Mouse (Mus musculus): Measurements from ENCODE around the gene 2810408A11Rik. TPM values are rescaled to one million over a fixed set of nuclear protein-coding genes. Genes with fewer than 3 reads are reported as not detected.

The 2810408A11Rik gene
- 3.2 TPM in 1 of 2 replicates, not detected in the other for polyA plus RNA-seq (2012; ENCODE audit: insufficient read depth, insufficient read length, missing spikeins)

- Histone ChIP-seq H3K4me1 (ENCODE audit: control insufficient read depth, insufficient read depth, insufficient read length, low read length) (peaks cover 8% of the 10 kb centered on the region; the same call in 1 of the 2 replicates), H3K4me3 (ENCODE audit: insufficient read depth, low read depth, low read length) (peak within 1 kb of the TSS; percentile 67), H3K27ac (replicated peaks; ENCODE audit: low read depth, low read length) (peak within 1 kb of the TSS; percentile 93)
Measured at GRCm38 (mm10) chr11:69900471-69901405, at the start of gene 2810408A11Rik, which contains the start of gene Neurl4. TSS of gene 2810408A11Rik (minus strand) at chr11:69900987. TSS of gene Neurl4 (plus strand) at chr11:69901072.

DNA sequence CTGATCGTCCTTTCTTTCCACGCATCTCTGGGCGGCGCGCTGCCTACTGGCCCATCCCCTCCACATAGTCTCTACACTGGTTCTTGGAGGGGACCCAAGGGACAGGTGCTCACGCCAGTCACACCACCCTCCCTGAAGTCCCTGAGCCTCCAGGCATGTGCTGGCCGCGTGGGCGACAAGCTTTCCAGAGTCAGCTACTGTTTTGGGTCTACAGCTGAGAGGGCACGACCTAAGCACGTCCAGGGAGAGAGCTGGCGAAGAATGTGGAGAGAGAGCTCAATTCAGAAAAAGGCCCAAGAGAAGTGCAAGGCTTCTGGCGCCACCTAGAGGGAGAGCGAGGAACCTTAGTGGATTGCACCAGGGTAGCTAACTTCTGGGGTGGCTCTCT is 48.0 kb upstream of the 2810408A11Rik start:
- peaks cover 11% of the 10 kb centered on the region; the same call in 1 of the 2 replicates for H3K4me1 ChIP-seq (ENCODE audit: control insufficient read depth, insufficient read depth, insufficient read length, low read length)
- H3K27ac ChIP-seq (replicated peaks; ENCODE audit: low read depth, low read length) = peak overlapping the region; percentile 67
- H3K4me3 ChIP-seq (ENCODE audit: insufficient read depth, low read depth, low read length) = peak overlapping the region; percentile 77

DNA sequence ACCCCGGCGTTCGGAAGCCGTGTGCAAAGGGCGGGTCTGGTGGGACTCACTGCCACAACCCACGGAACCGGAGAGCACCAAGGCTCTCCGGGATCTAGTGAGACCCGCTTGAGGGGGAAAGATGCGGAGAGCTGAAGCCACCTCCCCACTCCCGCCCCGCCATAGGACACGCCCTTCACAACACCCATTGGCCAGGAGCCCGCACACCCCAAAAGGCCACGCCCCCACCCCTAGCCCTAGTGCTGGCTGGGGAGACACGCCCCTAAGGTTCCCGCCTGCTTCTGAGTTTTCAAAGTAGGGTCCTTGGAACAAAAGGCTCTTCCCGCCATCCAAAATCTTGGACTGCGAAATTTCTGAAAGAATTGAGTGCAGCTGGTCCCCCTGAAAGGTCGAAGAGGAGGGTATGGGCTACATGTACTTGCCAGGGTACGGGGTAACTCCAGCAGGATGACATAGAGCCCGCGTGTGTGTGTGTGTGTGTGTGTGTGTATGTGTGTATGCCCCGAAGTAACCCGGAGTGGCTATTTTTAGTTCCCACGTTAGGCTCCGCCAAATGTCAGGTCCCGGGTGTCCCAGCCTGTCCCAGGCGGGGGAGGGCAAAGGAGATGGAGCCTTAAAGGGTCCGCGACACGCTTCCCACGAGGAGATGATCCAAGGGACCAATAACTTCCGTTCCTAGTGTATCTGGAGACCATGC is 47.4 kb upstream of the 2810408A11Rik start, which contains the start of gene Slc2a4:
Gene Slc2a4, minus strand, starts transcription at position 123 of the 697 bp plus-strand sequence.
- H3K4me3 ChIP-seq (ENCODE audit: insufficient read depth, low read depth, low read length) = peak within 1 kb of the TSS; percentile 77
- H3K27ac ChIP-seq (replicated peaks; ENCODE audit: low read depth, low read length) = peak within 1 kb of the TSS; percentile 92

GRCm38 (mm10) chr11:69947337-69948065 is 46.7 kb upstream of the 2810408A11Rik start:
- Histone ChIP-seq H3K4me1 (ENCODE audit: control insufficient read depth, insufficient read depth, insufficient read length, low read length) (peaks cover 11% of the 10 kb centered on the region; the same call in 1 of the 2 replicates), H3K27ac (replicated peaks; ENCODE audit: low read depth, low read length) (peak overlapping the region; percentile 92), H3K4me3 (ENCODE audit: insufficient read depth, low read depth, low read length) (peak overlapping the region; percentile 77)

More for the DNA sequence above, 47.4 kb upstream of the 2810408A11Rik start, which contains the start of gene Slc2a4:
- H3K4me1 ChIP-seq (ENCODE audit: control insufficient read depth, insufficient read depth, insufficient read length, low read length) = peaks cover 11% of the 10 kb centered on the region; the same call in 1 of the 2 replicates

DNA sequence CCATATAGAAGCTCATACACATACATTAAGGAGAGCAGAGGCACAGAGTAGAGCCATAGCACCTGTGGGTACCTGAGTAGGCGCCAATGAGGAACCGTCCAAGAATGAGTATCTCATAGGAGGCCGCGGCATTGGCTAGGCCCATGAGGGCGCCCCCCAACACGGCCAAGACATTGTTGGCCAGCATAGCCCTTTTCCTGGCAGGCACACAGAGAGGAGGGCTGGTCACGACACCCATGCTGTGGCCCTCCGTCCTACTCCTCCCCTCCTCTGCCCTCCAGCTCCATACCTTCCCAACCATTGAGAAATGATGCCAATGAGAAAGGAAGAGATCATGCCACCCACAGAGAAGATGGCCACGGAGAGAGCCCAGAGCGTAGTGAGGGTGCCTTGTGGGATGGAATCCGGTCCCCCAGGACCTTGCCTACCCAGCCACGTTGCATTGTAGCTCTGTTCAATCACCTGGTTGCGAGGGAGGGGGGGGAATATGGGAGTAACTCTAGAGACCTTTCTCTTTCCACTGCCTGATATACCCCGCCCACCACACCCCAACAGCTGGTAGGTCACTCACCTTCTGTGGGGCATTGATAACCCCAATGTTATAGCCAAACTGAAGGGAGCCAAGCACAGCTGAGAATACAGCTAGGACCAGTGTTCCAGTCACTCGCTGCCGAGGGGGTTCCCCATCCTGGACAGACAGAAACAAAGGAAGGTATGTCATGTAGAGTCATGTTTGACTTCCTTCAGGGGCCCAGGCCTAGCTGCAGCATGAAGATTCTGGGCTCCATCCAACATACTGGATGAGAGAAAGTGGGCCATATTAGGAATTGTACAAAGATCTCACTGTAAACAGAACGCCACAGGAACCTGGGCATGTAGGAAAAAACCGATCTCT is 45.5 kb upstream of the 2810408A11Rik start:
- Histone ChIP-seq H3K27ac (replicated peaks; ENCODE audit: low read depth, low read length) (peak overlapping the region; percentile 92), H3K4me3 (ENCODE audit: insufficient read depth, low read depth, low read length) (peak overlapping the region; percentile 77), H3K4me1 (ENCODE audit: control insufficient read depth, insufficient read depth, insufficient read length, low read length) (peaks cover 11% of the 10 kb centered on the region; the same call in 1 of the 2 replicates)

- Histone ChIP-seq H3K4me1 (ENCODE audit: control insufficient read depth, insufficient read depth, insufficient read length, low read length) (peaks cover 11% of the 10 kb centered on the region; the same call in 1 of the 2 replicates), H3K4me3 (ENCODE audit: insufficient read depth, low read depth, low read length) (peak overlapping the region; percentile 77), H3K27ac (replicated peaks; ENCODE audit: low read depth, low read length) (peak overlapping the region; percentile 92)
Measured at GRCm38 (mm10) chr11:69945216-69945615, 44.4 kb upstream of the 2810408A11Rik start.

GRCm38 (mm10) chr11:69940962-69941361 is 40.2 kb upstream of the 2810408A11Rik start:
- no peak overlapping the region for H3K27ac ChIP-seq (replicated peaks; ENCODE audit: low read depth, low read length)
- H3K4me3 ChIP-seq (ENCODE audit: insufficient read depth, low read depth, low read length) = no peak overlapping the region
- H3K4me1 ChIP-seq (ENCODE audit: control insufficient read depth, insufficient read depth, insufficient read length, low read length) = peaks cover 24% of the 10 kb centered on the region

GRCm38 (mm10) chr11:69939731-69940130 is 38.9 kb upstream of the 2810408A11Rik start:
- Histone ChIP-seq H3K4me1 (ENCODE audit: control insufficient read depth, insufficient read depth, insufficient read length, low read length) (peaks cover 15% of the 10 kb centered on the region), H3K4me3 (ENCODE audit: insufficient read depth, low read depth, low read length) (no peak overlapping the region), H3K27ac (replicated peaks; ENCODE audit: low read depth, low read length) (peak overlapping the region; percentile 72)

DNA sequence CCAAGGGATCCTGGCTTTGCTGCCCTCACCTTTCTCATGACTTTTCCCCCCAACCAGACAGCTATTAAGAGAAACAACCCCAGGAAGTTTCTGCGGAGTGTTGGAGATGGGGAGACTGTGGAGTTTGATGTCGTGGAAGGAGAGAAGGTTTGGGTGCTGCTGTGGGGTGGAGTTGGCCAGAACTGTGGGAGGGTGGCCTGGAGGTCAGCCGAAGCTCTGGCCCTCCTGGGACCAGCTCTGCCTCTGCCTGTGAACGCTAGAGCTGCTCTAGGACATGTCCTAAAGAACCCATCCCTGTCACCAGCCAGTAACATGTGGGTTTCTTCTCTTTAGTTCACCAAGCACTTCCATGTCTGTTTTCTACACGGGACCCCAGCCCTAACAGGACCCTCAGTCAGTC is 38.4 kb upstream of the 2810408A11Rik start:
- H3K27ac ChIP-seq (replicated peaks; ENCODE audit: low read depth, low read length) = peak overlapping the region; percentile 72
- H3K4me1 ChIP-seq (ENCODE audit: control insufficient read depth, insufficient read depth, insufficient read length, low read length) = peaks cover 12% of the 10 kb centered on the region
- H3K4me3 ChIP-seq (ENCODE audit: insufficient read depth, low read depth, low read length) = no peak overlapping the region

GRCm38 (mm10) chr11:69938401-69938979 is 37.7 kb upstream of the 2810408A11Rik start:
- Histone ChIP-seq H3K27ac (replicated peaks; ENCODE audit: low read depth, low read length) (peak overlapping the region; percentile 88), H3K4me3 (ENCODE audit: insufficient read depth, low read depth, low read length) (no peak overlapping the region), H3K4me1 (ENCODE audit: control insufficient read depth, insufficient read depth, insufficient read length, low read length) (peaks cover 12% of the 10 kb centered on the region)

DNA sequence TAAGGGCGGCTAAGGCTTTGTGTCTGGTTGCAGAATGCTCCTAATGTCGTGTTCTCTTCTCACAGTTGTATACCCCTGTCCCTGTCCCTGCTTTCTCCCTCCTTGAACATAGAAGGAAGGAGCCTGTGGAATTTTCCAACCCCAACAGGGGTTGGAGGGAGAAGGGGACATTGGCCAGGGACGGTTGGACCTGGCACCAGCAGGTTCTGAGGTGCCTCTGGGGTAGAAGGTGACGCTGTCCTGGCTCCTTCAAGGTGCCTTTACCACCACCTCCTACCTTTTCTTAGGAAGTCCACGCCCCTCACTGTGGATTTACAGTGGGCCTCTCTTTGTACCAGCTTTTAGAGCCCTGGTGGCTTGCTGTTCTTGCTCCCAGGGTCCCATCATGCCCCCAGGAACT is 37.0 kb upstream of the 2810408A11Rik start:
- H3K4me1 ChIP-seq (ENCODE audit: control insufficient read depth, insufficient read depth, insufficient read length, low read length) = peaks cover 12% of the 10 kb centered on the region
- H3K27ac ChIP-seq (replicated peaks; ENCODE audit: low read depth, low read length) = peak overlapping the region; percentile 88
- H3K4me3 ChIP-seq (ENCODE audit: insufficient read depth, low read depth, low read length) = no peak overlapping the region

GRCm38 (mm10) chr11:69937385-69937784 is 36.6 kb upstream of the 2810408A11Rik start:
- H3K4me1 ChIP-seq (ENCODE audit: control insufficient read depth, insufficient read depth, insufficient read length, low read length) = peaks cover 12% of the 10 kb centered on the region
- 0 out of 2 replicates have a peak overlapping the region, but pooled peaks have one; percentile 46 for H3K4me3 ChIP-seq (ENCODE audit: insufficient read depth, low read depth, low read length)
- H3K27ac ChIP-seq (replicated peaks; ENCODE audit: low read depth, low read length) = peak overlapping the region; percentile 88

- peaks cover 12% of the 10 kb centered on the region for H3K4me1 ChIP-seq (ENCODE audit: control insufficient read depth, insufficient read depth, insufficient read length, low read length)
- peak overlapping the region; percentile 47 for H3K27ac ChIP-seq (replicated peaks; ENCODE audit: low read depth, low read length)
- peak overlapping the region; percentile 46 for H3K4me3 ChIP-seq (ENCODE audit: insufficient read depth, low read depth, low read length)
Measured at GRCm38 (mm10) chr11:69936714-69937347, 36.0 kb upstream of the 2810408A11Rik start.

Data from brown adipose tissue, adult 24 weeks (tissue).